8 mouse cellular contexts compared by ENCODE assay signal in genomic region chr2:157457100-157457806, GRCm38 (mm10). TPM values are rescaled to one million over a fixed set of nuclear protein-coding genes. Genes with fewer than 3 reads are reported as not detected.
DNase-seq lines count a peak whose midpoint lies in the region; ATAC-seq and TF ChIP-seq lines count a peak whose summit lies in the region.

No protein-coding gene starts in this region.

- no peaks in the 10 kb centered on the region for H3K27me3 ChIP-seq in E14TG2a.4 (ENCODE audit: insufficient read depth, low read length)
- H3K27me3 ChIP-seq in forebrain, embryonic 12.5 days = no peaks in the 10 kb centered on the region
- no peaks in the 10 kb centered on the region for H3K27me3 ChIP-seq in heart, postnatal 0 days (ENCODE audit: control insufficient read depth, insufficient read depth, low read length)
- peaks cover 9% of the 10 kb centered on the region; the same call in 1 of the 2 replicates for H3K27me3 ChIP-seq in liver, embryonic 14.5 days (ENCODE audit: control insufficient read depth, insufficient read depth, low read length)
- no peaks in the 10 kb centered on the region for H3K27me3 ChIP-seq in stomach, embryonic 15.5 days (replicated peaks)

- no peak for TF ChIP-seq EP300 in heart, postnatal 0 days (IDR thresholded peaks at IDR 0.05; ENCODE audit: low read depth)
- TF ChIP-seq EP300 in liver, embryonic 14.5 days (IDR thresholded peaks at IDR 0.05; ENCODE audit: low read depth) = no peak

- peak overlapping the region; percentile 58 for H3K4me2 ChIP-seq in forebrain, embryonic 12.5 days
- H3K4me2 ChIP-seq in heart, postnatal 0 days (ENCODE audit: low read depth, low read length) = peak overlapping the region; percentile 71
- peak overlapping the region; percentile 55 for H3K4me2 ChIP-seq in liver, embryonic 14.5 days (ENCODE audit: low read depth)
- peak overlapping the region; percentile 71 for H3K4me2 ChIP-seq in stomach, embryonic 15.5 days

- peak overlapping the region; percentile 54 for H3K9ac ChIP-seq in forebrain, embryonic 12.5 days
- peak overlapping the region; percentile 46; the same call in 1 of the 2 replicates for H3K9ac ChIP-seq in heart, postnatal 0 days (replicated peaks; ENCODE audit: low read depth, low read length)
- H3K9ac ChIP-seq in liver, embryonic 14.5 days (replicated peaks) = no peak overlapping the region
- peak overlapping the region; percentile 2; the same call in 1 of the 2 replicates for H3K9ac ChIP-seq in stomach, embryonic 15.5 days

- ATAC-seq in forebrain, embryonic 12.5 days (ENCODE audit: low FRiP score) = peak; percentile 84
- ATAC-seq in heart, postnatal 0 days (ENCODE audit: insufficient read depth, low read depth) = peak; percentile 86
- ATAC-seq in liver, embryonic 14.5 days (ENCODE audit: insufficient read depth) = peak; percentile 81
- ATAC-seq in stomach, embryonic 15.5 days (ENCODE audit: insufficient read depth, low FRiP score, low read depth) = peak; percentile 82

- TF ChIP-seq CTCF in E14TG2a.4 (conservative IDR thresholded peaks at IDR 0.05; ENCODE audit: low read length) = no peak
- TF ChIP-seq CTCF in heart, postnatal 0 days (IDR thresholded peaks at IDR 0.05; ENCODE audit: low read depth) = peak; percentile 98
- TF ChIP-seq CTCF in liver, embryonic 14.5 days (IDR thresholded peaks at IDR 0.05; ENCODE audit: low read depth) = peak; percentile 98

- peak overlapping the region; percentile 81 for H3K4me3 ChIP-seq in E14TG2a.4 (replicated peaks; ENCODE audit: low read length)
- H3K4me3 ChIP-seq in forebrain, embryonic 12.5 days (replicated peaks) = peak overlapping the region; percentile 32
- H3K4me3 ChIP-seq in heart, postnatal 0 days (ENCODE audit: low read depth, low read length) = peak overlapping the region; percentile 51
- peak overlapping the region; percentile 19 to 26 for H3K4me3 ChIP-seq in liver, embryonic 14.5 days (ENCODE audit: insufficient read depth in 1 of 2, low read depth in 2 of 2, low read length in 2 of 2)
- peak overlapping the region; percentile 40 for H3K4me3 ChIP-seq in stomach, embryonic 15.5 days (replicated peaks)

- no peaks in the 10 kb centered on the region for H3K9me3 ChIP-seq in E14TG2a.4 (ENCODE audit: low read length)
- no peaks in the 10 kb centered on the region for H3K9me3 ChIP-seq in forebrain, embryonic 12.5 days
- no peaks in the 10 kb centered on the region for H3K9me3 ChIP-seq in heart, postnatal 0 days (replicated peaks; ENCODE audit: control insufficient read depth, low read length)
- no peaks in the 10 kb centered on the region for H3K9me3 ChIP-seq in liver, embryonic 14.5 days (ENCODE audit: control insufficient read depth, low read length)
- H3K9me3 ChIP-seq in stomach, embryonic 15.5 days = no peaks in the 10 kb centered on the region

- peak; percentile 73 for DNase-seq in c-Kit-positive CD71-positive TER-119-positive erythroid progenitor cells, embryonic 14.5 days (ENCODE audit: low spot score)
- DNase-seq in heart, postnatal 0 days (ENCODE audit: low spot score) = peak; percentile 88
- peak; percentile 83 to 93 for DNase-seq in kidney, postnatal 36 days
- DNase-seq in liver, embryonic 14.5 days (ENCODE audit: low read depth in 3 of 3, low spot score in 3 of 3) = peak; percentile 31 to 51 (median 45)
- DNase-seq in neural tube, embryonic 10.5 days (ENCODE audit: extremely low spot score, low spot score) = peak; percentile 96

- H3K27ac ChIP-seq in forebrain, embryonic 12.5 days = peak overlapping the region; percentile 82
- H3K27ac ChIP-seq in heart, postnatal 0 days (ENCODE audit: low read depth) = no peak overlapping the region
- no peak overlapping the region for H3K27ac ChIP-seq in liver, embryonic 14.5 days
- H3K27ac ChIP-seq in stomach, embryonic 15.5 days = peak overlapping the region; percentile 57

- peaks cover 67% of the 10 kb centered on the region for H3K36me3 ChIP-seq in E14TG2a.4 (ENCODE audit: insufficient read depth, low read length)
- H3K36me3 ChIP-seq in forebrain, embryonic 12.5 days (replicated peaks) = peaks cover 32% of the 10 kb centered on the region; the same call in 1 of the 2 replicates
- no peaks in the 10 kb centered on the region for H3K36me3 ChIP-seq in heart, postnatal 0 days (replicated peaks; ENCODE audit: control insufficient read depth, insufficient read depth, low read length)
- H3K36me3 ChIP-seq in liver, embryonic 14.5 days (replicated peaks; ENCODE audit: control insufficient read depth, insufficient read depth, low read depth) = no peaks in the 10 kb centered on the region
- 0 out of 2 replicates have a peak, but pooled peaks cover 13% of the 10 kb centered on the region for H3K36me3 ChIP-seq in stomach, embryonic 15.5 days

- WGBS in forebrain, embryonic 12.5 days = under 1% methylated on average over 56 of the region's 56 CpGs
- 2% methylated on average over 55 of the region's 56 CpGs for WGBS in heart, postnatal 0 days
- WGBS in liver, embryonic 14.5 days (ENCODE audit: insufficient replicate concordance) = 1% methylated on average over 49 of the region's 56 CpGs
- 2% methylated on average over 56 of the region's 56 CpGs for WGBS in stomach, embryonic 15.5 days

- peaks cover 76% of the 10 kb centered on the region for H3K4me1 ChIP-seq in E14TG2a.4 (replicated peaks; ENCODE audit: low read depth, low read length)
- peaks cover 58% of the 10 kb centered on the region for H3K4me1 ChIP-seq in forebrain, embryonic 12.5 days
- 0 out of 2 replicates have a peak, but pooled peaks cover 4% of the 10 kb centered on the region for H3K4me1 ChIP-seq in heart, postnatal 0 days (ENCODE audit: control insufficient read depth, insufficient read depth)
- 0 out of 4 replicates have a peak, but pooled peaks cover 0 to 2% of the 10 kb centered on the region in 2 experiments for H3K4me1 ChIP-seq in liver, embryonic 14.5 days (replicated peaks; ENCODE audit: control insufficient read depth in 2 of 2, insufficient read depth in 2 of 2, low read length in 1 of 2)
- peaks cover 38% of the 10 kb centered on the region for H3K4me1 ChIP-seq in stomach, embryonic 15.5 days

RNA-seq across cellular contexts. Expression of gene Src, which starts 39.0 kb away (rescaled TPM):
- 35.1 and 38.0 TPM in 2 replicates for polyA plus RNA-seq in forebrain, embryonic 12.5 days (2016; fragmentation: Nextera tagmentation; extraction: Ambion mirVana)
- 14.2 and 15.5 TPM in 2 replicates for total RNA-seq in heart, postnatal 0 days (2014; rRNA removed; ENCODE audit: low replicate concordance)
- 2.5 and 2.9 TPM in 2 replicates for polyA plus RNA-seq in heart, postnatal 0 days (2015; fragmentation: Nextera tagmentation; extraction: Ambion mirVana)
- polyA plus RNA-seq in liver, embryonic 14.5 days (2012; rRNA removed) = 2.3 and 2.4 TPM in 2 replicates
- polyA plus RNA-seq in liver, embryonic 14.5 days (2014; fragmentation: Nextera tagmentation; extraction: Ambion mirVana) = 0.90 and 1.2 TPM in 2 replicates
- 18.2 and 18.4 TPM in 2 replicates for polyA plus RNA-seq in stomach, embryonic 15.5 days (2015; fragmentation: Nextera tagmentation; extraction: Ambion mirVana)

Comparison
In these comparisons a context has a peak if more than half of its experiments do, and no peak if none do; other contexts are left out.
1. H3K4me3 ChIP-seq: peak in every context shown above with its lines; median percentile 81 in E14TG2a.4; 51 in heart, postnatal 0 days; 40 in stomach, embryonic 15.5 days; 32 in forebrain, embryonic 12.5 days; 22 in liver, embryonic 14.5 days.
2. DNase-seq: peak in every context shown above with its lines; median percentile 96 in neural tube, embryonic 10.5 days; 88 in heart, postnatal 0 days; 88 in kidney, postnatal 36 days; 73 in c-Kit-positive CD71-positive TER-119-positive erythroid progenitor cells, embryonic 14.5 days; 45 in liver, embryonic 14.5 days.
3. H3K27ac ChIP-seq: peak in forebrain, embryonic 12.5 days (single experiment) and stomach, embryonic 15.5 days (single experiment); none in heart, postnatal 0 days (single experiment) and liver, embryonic 14.5 days (single experiment).
4. Peak in every context shown above with its lines, with median percentiles within 50 percentile points of each other: ATAC-seq and H3K4me2 ChIP-seq.